Mouse (Mus musculus): ENCODE data around the gene Mdm4. TPM values are rescaled to one million over a fixed set of nuclear protein-coding genes. Genes with fewer than 3 reads are reported as not detected.

Gene Mdm4
- polyA plus RNA-seq (2016; fragmentation: Nextera tagmentation; extraction: Ambion mirVana): 38.5 and 38.8 TPM in 2 replicates

DNA sequence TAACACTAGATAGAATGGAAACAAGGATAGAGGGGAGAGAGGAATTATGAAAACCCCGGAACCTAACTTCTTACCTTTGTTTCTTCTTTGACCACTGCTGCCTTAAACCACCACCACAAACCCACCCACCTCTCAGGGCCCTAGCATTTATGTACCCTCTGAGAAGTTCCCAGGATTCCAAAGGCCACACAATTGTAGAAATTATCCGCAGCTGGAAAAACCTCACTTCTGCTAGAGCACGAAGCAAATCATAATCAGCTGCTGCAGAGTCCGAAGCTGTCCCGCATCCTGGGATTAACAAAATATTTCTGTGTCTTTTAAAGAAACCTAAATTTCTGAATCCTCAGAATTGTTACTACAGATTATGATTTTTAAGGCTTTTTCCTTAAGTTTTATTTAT is at the start of gene Mdm4:
Gene Mdm4 (minus strand): TSS at position 101 of the 400 bp plus-strand sequence.
- no peak within 1 kb of the TSS for H3K27ac ChIP-seq
- 87% methylated on average over 5 of the region's 5 CpGs for WGBS
- H3K4me3 ChIP-seq: no peak within 1 kb of the TSS
- peaks cover 10% of the 10 kb centered on the region for H3K4me1 ChIP-seq
- no peaks in the 10 kb centered on the region for H3K36me3 ChIP-seq (replicated peaks)
- no peaks in the 10 kb centered on the region for H3K9me3 ChIP-seq
- no peaks in the 10 kb centered on the region for H3K27me3 ChIP-seq (ENCODE audit: poor library complexity, severe bottlenecking)
- no peak for DNase-seq (ENCODE audit: extremely low spot score, low spot score)

DNA sequence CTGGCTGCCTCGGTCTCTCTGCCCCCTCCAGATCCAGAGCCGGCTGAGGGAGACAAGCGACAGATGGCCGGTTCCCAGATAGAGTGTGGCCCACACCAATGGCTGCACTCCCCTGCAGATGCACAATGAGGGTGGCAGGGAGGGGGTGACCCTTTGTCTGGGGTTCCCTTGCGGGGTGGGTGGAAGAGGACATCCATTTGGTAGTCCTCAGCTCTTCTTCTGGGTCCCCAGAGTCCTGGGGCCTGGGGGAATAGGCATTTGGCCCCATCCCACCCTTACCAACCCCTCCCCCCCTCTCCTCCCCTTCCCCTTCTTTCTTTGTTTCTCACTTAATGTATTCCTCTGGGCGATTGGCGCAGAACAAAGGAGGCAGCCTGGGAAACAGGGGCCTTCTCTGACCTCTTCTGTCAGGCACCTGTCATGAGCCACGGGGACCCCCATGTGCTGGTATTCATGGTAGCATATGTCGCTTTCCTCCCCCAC is 49.8 kb upstream of the Mdm4 start:
- peak; percentile 72 for DNase-seq (ENCODE audit: extremely low spot score, low spot score)
- peak overlapping the region; percentile 95 for H3K27ac ChIP-seq
- H3K9me3 ChIP-seq: no peaks in the 10 kb centered on the region
- H3K36me3 ChIP-seq (replicated peaks): peaks cover 96% of the 10 kb centered on the region
- peaks cover 91% of the 10 kb centered on the region for H3K4me1 ChIP-seq
- no peaks in the 10 kb centered on the region for H3K27me3 ChIP-seq (ENCODE audit: poor library complexity, severe bottlenecking)
- peak overlapping the region; percentile 32 for H3K4me3 ChIP-seq
- 8% methylated on average over 9 of the region's 9 CpGs for WGBS

DNA sequence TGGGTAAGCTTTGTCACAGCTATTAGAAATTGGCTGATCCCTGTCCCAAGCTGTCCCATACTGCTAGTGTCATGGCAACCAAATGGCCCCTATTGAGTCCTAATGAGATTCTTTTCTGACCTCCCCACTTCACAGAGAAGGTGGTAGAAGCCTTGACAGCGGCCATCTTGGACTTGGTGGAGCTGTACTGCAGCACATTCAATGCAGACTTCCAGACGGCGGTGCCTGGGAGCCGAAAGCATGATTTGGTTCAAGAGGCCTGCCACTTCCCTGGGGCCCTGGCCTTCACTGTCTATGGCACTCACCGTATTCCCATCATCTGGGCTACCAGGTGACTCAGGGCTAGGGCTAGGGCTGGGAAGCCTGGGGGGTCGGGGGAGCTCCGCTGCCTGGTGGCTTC is 49.1 kb upstream of the Mdm4 start:
- H3K36me3 ChIP-seq (replicated peaks): peaks cover 96% of the 10 kb centered on the region
- H3K27me3 ChIP-seq (ENCODE audit: poor library complexity, severe bottlenecking): no peaks in the 10 kb centered on the region
- H3K4me3 ChIP-seq: peak overlapping the region; percentile 32; the same call in 1 of the 2 replicates
- H3K4me1 ChIP-seq: peaks cover 88% of the 10 kb centered on the region
- H3K27ac ChIP-seq: peak overlapping the region; percentile 95
- no peaks in the 10 kb centered on the region for H3K9me3 ChIP-seq
- WGBS: 58% methylated on average over 7 of the region's 7 CpGs
- peak; percentile 57 for DNase-seq (ENCODE audit: extremely low spot score, low spot score)

DNA sequence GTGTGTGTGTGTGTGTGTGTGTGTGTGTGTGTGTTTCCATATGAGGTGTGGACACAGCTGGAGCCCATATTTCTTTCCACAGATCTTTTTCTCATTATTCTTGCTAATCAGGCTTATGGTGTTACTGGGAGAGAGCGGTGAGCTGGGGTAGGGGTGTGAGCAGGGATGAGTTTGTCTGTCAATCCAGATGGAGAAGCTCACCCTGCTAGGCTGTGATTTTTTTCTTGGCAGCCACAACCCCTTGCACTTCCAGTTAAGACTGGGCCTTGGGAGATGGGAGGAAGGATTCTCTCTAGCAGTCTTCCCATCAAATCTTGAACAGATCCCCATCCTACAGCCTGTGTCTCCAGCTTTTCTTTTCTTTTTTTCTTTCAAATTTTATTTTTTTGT is 48.0 kb upstream of the Mdm4 start:
- WGBS: 84% methylated on average over 1 of the region's 1 CpGs
- Histone ChIP-seq H3K4me3 (no peak overlapping the region), H3K4me1 (peaks cover 83% of the 10 kb centered on the region), H3K36me3 (replicated peaks) (peaks cover 96% of the 10 kb centered on the region), H3K27me3 (ENCODE audit: poor library complexity, severe bottlenecking) (no peaks in the 10 kb centered on the region), H3K9me3 (no peaks in the 10 kb centered on the region), H3K27ac (peak overlapping the region; percentile 95)
- no peak for DNase-seq (ENCODE audit: extremely low spot score, low spot score)

DNA sequence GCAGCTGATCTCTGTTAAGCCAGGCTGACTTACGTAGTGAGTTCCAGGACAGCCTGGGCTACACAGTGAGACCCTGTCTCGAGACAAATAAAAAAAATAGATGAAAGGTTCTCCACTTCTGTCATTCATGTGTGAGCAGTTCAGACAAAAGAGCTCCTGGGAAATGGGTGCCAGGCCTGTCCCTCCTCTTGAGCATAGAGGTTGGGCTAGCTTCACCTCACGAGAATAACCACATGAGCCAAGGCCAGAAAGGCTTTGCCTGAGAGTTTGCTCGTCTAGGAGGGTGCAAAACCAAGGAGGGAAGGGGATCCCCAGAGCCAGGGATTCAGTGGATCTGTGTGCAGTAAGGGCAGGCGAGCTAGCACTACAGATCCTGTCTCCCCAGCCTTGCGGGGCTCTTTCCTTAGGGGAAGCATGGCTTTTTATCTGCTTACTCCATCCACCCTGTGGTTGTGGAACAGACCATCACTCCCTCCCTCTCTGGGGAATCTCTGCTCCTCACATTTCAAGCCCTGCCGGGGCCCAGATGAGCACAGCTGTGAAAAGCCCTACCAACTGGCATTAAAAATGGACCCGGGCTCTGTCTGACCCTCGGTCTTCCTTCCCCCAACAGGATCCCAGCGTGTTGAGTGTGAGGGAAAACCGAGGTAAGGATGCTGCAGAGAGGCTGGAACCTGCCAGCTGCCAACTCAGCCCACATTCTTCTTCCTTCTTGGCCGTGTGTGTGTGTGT is 47.4 kb upstream of the Mdm4 start:
- WGBS: 64% methylated on average over 12 of the region's 12 CpGs
- H3K4me3 ChIP-seq: no peak overlapping the region
- H3K4me1 ChIP-seq: peaks cover 84% of the 10 kb centered on the region
- H3K36me3 ChIP-seq (replicated peaks): peaks cover 96% of the 10 kb centered on the region
- no peaks in the 10 kb centered on the region for H3K27me3 ChIP-seq (ENCODE audit: poor library complexity, severe bottlenecking)
- no peaks in the 10 kb centered on the region for H3K9me3 ChIP-seq
- DNase-seq (ENCODE audit: extremely low spot score, low spot score): no peak
- peak overlapping the region; percentile 95 for H3K27ac ChIP-seq

DNA sequence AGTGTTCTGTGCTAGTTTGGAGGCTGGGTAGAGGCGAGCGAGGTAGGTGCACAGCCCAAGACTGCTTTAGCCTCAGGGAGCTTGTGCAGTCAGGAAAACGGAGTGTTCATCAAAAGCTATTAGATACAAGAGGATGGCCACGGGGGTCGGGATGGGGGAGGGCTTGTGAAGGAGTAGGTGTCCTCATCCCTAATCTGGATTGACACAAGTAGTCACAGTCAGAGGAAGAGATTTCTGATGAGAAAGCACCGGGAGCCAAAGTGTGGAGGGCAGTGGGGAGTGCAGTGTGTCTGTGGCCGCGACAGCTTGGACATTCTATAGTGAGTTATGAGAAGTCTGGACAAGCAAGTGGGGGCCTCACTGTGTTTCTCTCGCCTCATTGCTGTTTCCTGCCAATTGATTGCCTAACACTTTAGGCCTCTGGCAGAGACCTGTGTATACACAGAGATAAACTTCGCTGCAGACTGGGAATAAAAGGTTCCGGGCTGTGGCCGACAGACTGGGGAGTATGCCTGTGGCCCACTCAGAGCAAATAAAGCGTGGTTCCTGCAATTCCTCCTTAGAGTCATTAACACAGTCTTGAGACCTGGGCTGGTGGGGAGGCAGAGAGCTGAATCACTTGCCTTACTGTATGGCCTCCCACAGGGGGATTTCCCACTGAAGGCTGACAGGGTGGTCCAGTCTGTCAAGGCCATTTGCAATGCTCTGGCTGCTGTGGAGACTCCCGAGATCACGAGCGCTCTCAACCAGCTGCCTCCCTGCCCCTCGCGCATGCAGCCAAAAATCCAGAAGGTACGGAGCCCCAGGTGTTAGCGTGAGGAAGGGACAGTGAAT is 46.5 kb upstream of the Mdm4 start:
- H3K4me1 ChIP-seq: peaks cover 87% of the 10 kb centered on the region
- H3K27ac ChIP-seq: peak overlapping the region; percentile 95
- no peak for DNase-seq (ENCODE audit: extremely low spot score, low spot score)
- H3K27me3 ChIP-seq (ENCODE audit: poor library complexity, severe bottlenecking): no peaks in the 10 kb centered on the region
- H3K9me3 ChIP-seq: no peaks in the 10 kb centered on the region
- peaks cover 96% of the 10 kb centered on the region for H3K36me3 ChIP-seq (replicated peaks)
- H3K4me3 ChIP-seq: no peak overlapping the region
- 77% methylated on average over 20 of the region's 20 CpGs for WGBS

DNA sequence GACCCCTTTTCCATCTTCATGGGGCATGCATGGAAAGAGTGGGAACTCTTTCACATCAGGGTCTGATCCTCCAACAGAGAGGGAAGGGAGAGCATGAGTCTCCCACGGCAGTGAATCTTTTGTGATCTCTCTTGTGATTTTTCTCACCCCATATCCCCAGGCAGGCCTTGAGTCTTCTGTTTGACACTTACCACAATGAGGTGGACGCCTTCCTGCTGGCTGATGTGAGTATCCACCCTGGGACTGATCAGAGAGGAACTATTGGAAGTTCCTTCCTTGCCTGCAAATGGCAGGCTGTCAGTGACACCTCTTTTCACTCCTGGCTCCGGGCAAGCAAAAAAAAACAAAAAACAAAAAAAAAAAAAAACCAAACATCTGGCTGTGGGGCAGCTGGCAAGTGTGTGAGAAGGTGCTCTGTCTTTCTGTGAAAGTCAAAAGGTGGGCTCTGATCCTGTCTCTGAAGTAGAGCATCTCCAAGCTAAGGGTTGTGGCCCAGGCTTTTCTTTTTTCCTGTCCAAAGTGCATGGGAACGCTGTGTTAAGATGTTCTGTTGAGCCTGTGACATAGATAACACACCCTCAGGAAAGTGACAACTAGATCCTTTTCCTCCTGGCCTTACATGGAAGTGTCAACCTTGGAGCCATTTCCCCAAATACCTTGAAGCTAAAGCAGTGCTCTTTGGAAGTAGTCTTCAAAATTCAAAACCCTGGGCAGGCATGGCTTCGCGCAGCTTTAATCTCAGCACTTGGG is 45.5 kb upstream of the Mdm4 start:
- Histone ChIP-seq H3K9me3 (no peaks in the 10 kb centered on the region), H3K27me3 (ENCODE audit: poor library complexity, severe bottlenecking) (no peaks in the 10 kb centered on the region), H3K36me3 (replicated peaks) (peaks cover 96% of the 10 kb centered on the region), H3K27ac (peak overlapping the region; percentile 95; the same call in 1 of the 2 replicates), H3K4me3 (no peak overlapping the region), H3K4me1 (peaks cover 78% of the 10 kb centered on the region)
- no peak for DNase-seq (ENCODE audit: extremely low spot score, low spot score)
- WGBS: 86% methylated on average over 6 of the region's 6 CpGs

DNA sequence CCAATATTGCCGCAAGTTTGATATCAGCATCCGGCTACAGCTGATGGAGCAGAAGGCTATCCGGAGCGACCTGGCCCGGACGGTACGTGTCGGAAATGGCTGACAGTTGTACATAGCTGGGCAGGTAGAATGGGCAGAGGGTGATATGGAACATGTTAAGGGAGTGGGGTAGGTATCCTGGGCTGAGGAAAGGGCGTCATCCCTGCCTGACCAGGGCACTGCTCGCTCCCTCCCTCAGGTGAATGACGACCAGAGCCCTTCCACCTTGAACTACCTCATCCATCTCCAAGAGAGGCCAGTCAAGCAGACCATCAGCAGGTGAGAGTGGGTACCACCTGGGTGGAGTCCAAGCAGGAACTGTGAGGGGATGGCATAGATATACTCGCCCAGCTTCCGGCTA is 44.2 kb upstream of the Mdm4 start:
- DNase-seq (ENCODE audit: extremely low spot score, low spot score): no peak

DNA sequence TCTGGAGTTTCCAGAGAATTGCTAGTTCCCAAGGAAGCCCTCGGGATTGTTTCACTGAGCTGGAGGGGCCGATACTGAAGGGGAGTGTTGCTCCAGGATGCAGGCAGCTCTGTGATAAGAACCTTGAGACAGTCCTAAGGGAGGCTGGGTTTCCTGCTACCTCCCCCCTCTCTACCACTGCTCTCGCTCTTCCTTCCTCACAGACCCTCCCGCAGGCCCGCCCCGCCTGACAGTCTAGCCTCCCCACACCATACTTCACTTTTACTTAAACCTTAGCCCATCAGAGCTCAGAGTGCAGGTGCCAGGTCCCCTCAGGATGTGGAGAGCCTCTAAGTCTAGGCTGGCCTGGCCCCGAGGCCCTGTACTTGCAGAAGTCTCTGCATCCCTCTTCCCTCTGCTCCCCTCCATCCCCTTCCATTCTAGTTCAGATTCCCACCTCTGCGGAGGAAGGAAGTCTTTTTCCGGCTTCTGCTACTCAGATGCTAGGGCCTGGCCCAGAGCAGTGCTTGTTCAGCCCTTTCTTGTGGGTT is 43.0 kb upstream of the Mdm4 start:
- Histone ChIP-seq H3K4me3 (no peak overlapping the region), H3K36me3 (replicated peaks) (peaks cover 94% of the 10 kb centered on the region), H3K27me3 (ENCODE audit: poor library complexity, severe bottlenecking) (no peaks in the 10 kb centered on the region), H3K27ac (peak overlapping the region; percentile 56), H3K4me1 (peaks cover 72% of the 10 kb centered on the region), H3K9me3 (no peaks in the 10 kb centered on the region)
- 45% methylated on average over 9 of the region's 9 CpGs for WGBS
- DNase-seq (ENCODE audit: extremely low spot score, low spot score): no peak

More for the DNA sequence above, 44.2 kb upstream of the Mdm4 start:
- peaks cover 94% of the 10 kb centered on the region for H3K36me3 ChIP-seq (replicated peaks)
- no peak overlapping the region for H3K4me3 ChIP-seq
- H3K27ac ChIP-seq: peak overlapping the region; percentile 56; the same call in 1 of the 2 replicates
- H3K27me3 ChIP-seq (ENCODE audit: poor library complexity, severe bottlenecking): no peaks in the 10 kb centered on the region
- peaks cover 71% of the 10 kb centered on the region for H3K4me1 ChIP-seq
- WGBS: 95% methylated on average over 13 of the region's 13 CpGs
- no peaks in the 10 kb centered on the region for H3K9me3 ChIP-seq

DNA sequence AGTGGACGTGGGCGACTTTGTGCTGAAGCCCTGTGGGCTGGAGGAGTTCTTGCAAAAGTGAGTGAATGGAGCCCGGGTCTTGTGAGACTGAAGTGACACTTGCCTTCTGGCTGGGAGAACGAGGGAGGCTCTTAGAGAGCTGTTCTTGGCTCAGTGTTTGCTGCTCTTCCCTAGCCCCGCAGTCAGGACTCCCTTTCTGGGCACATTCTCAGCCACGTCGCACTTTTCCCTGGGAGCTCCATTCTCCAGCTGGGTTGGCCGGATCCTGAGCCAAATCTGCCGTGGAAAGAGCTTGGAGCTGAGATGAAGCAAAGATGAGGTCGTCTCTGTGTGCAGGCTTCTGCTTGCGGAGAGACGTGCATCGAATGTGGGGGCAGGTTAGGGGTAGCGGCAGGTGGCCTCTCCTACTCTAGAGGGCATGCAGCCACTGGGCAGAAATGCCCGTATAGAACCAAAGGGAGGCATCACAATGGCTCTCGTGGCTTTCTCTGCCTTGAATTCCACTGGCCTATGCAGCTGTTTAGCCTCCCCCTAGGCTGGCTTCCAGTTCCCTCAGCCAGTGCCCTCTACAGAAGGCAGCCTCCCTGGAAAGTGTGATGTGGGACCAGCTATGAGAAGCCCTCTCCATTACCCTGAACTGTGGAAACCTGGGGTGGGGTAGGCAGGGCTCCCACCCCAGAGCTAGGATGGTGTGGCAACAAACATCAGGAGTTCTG is 41.5 kb upstream of the Mdm4 start:
- no peaks in the 10 kb centered on the region for H3K9me3 ChIP-seq
- peaks cover 92% of the 10 kb centered on the region for H3K36me3 ChIP-seq (replicated peaks)
- no peaks in the 10 kb centered on the region for H3K27me3 ChIP-seq (ENCODE audit: poor library complexity, severe bottlenecking)
- peak overlapping the region; percentile 56 for H3K27ac ChIP-seq
- DNase-seq (ENCODE audit: extremely low spot score, low spot score): no peak
- 75% methylated on average over 16 of the region's 16 CpGs for WGBS
- no peak overlapping the region for H3K4me3 ChIP-seq
- H3K4me1 ChIP-seq: peaks cover 61% of the 10 kb centered on the region

DNA sequence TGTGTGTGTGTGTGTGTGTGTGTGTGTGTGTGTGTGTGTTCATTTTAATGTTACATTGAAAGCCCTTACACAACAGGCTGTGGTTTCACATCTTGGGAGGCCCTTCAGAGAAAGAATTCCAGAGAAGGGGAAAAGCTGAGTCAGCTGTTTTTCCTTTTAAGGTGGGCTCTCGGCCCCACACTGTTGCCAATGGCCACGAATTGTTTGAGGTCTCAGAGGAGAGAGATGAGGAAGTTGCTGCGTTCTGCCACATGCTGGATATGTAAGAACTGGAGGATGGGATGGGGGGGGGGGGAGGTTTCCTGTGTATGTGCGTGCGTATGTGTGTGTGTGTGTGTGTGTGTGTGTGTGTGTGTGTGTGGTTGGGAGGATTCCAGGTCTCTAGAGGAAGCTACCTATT is 39.8 kb upstream of the Mdm4 start:
- WGBS: 75% methylated on average over 5 of the region's 5 CpGs
- H3K4me1 ChIP-seq: peaks cover 47% of the 10 kb centered on the region
- no peak for DNase-seq (ENCODE audit: extremely low spot score, low spot score)
- peak overlapping the region; percentile 69; the same call in 1 of the 2 replicates for H3K27ac ChIP-seq
- no peak overlapping the region for H3K4me3 ChIP-seq
- no peaks in the 10 kb centered on the region for H3K9me3 ChIP-seq
- H3K36me3 ChIP-seq (replicated peaks): peaks cover 89% of the 10 kb centered on the region
- no peaks in the 10 kb centered on the region for H3K27me3 ChIP-seq (ENCODE audit: poor library complexity, severe bottlenecking)

All from forebrain, embryonic 10.5 days (tissue).